Mouse (Mus musculus) liver, postnatal 0 days (tissue): ENCODE measurements around the gene Abcd3.

Source experiments
- CTCF ChIP-seq: sonication (generic); IDR thresholded peaks from 2 replicates; pipeline ENCODE4 v1.5.1; 2016; ENCODE audit warnings: antibody characterized with exemption, low read depth
- EP300 ChIP-seq: IDR thresholded peaks from 2 replicates; pipeline ENCODE4 v1.6.1; 2016; ENCODE audit warnings: antibody characterized with exemption, low read depth, mild to moderate bottlenecking

DNA sequence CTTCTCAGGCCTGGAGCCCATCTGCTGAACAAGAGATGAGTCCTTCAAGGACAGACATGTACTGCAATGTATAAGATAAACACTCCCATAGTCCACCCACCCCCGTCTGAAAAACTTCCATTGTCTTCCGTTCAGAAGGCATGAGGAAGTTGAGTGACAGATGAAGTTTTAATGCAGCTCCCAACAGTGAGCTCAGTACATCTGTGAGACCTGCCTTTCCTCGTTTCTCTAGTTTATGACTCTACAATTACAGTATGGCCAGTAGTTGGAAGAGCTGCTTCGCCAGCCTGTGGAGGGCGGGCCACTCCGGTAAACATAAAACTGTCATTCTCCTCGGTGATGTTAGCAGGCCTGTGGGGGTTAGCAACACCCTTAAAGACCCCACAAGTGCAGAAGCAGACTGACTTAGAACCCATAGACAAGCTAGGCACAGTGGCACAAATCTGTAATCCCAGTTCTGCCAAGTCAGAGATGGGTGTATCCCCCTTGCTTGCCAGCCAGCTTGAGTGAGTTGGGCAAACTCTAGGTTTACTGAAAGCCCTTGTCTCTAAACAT lies 27.3 kb upstream of the Abcd3 start:
- TF ChIP-seq EP300 (no peak), CTCF (no peak)
